Comparison of ENCODE assay signal across 17 mouse cellular contexts in genomic region chr6:92944711-92945110, GRCm38 (mm10). TPM values are rescaled to one million over a fixed set of nuclear protein-coding genes. Genes with fewer than 3 reads are reported as not detected.
A peak's percentile ranks its signal among the peaks of the same experiment; 100 is the strongest.
DNase-seq lines count a peak whose midpoint lies in the region; ATAC-seq lines count a peak whose summit lies in the region.
"Had no signal": no experiment of that assay in that cellular context is flagged by ENCODE, and none has a peak within 500 bp of the region (broad histone marks: within the 10 kb centered on the region; RNA-seq: fewer than 3 reads in every experiment).

No protein-coding gene starts in this region.

- 69% methylated on average over 7 of the region's 7 CpGs for WGBS in intestine, embryonic 15.5 days
- WGBS in intestine, embryonic 16.5 days = 70% methylated on average over 7 of the region's 7 CpGs
- 60% methylated on average over 7 of the region's 7 CpGs for WGBS in neural tube, embryonic 11.5 days

- no peak for ATAC-seq in intestine, embryonic 15.5 days
- ATAC-seq in intestine, embryonic 16.5 days = no peak
- ATAC-seq in neural tube, embryonic 11.5 days (ENCODE audit: insufficient read depth, low FRiP score, low TSS enrichment) = no peak

- no peaks in the 10 kb centered on the region for H3K9me3 ChIP-seq in intestine, embryonic 15.5 days
- H3K9me3 ChIP-seq in intestine, embryonic 16.5 days (ENCODE audit: control insufficient read depth, low read length) = peaks cover 4% of the 10 kb centered on the region; the same call in 1 of the 2 replicates
- no peaks in the 10 kb centered on the region for H3K9me3 ChIP-seq in neural tube, embryonic 11.5 days (ENCODE audit: control insufficient read depth, low read length)

- H3K27ac ChIP-seq in intestine, embryonic 15.5 days = no peak overlapping the region
- no peak overlapping the region for H3K27ac ChIP-seq in intestine, embryonic 16.5 days (ENCODE audit: low read length)
- no peak overlapping the region for H3K27ac ChIP-seq in neural tube, embryonic 11.5 days (ENCODE audit: low read depth, low read length)
- H3K27ac ChIP-seq: embryonic facial prominence, embryonic 10.5 days; hindbrain, embryonic 14.5 days; liver, embryonic 14.5 days had no signal

- H3K4me3 ChIP-seq in intestine, embryonic 15.5 days (replicated peaks) = no peak overlapping the region
- no peak overlapping the region for H3K4me3 ChIP-seq in intestine, embryonic 16.5 days (ENCODE audit: low read length)
- no peak overlapping the region for H3K4me3 ChIP-seq in neural tube, embryonic 11.5 days (ENCODE audit: low read depth, low read length)
- H3K4me3 ChIP-seq: myocyte had no signal

- H3K36me3 ChIP-seq in intestine, embryonic 15.5 days = no peaks in the 10 kb centered on the region
- H3K36me3 ChIP-seq in intestine, embryonic 16.5 days (ENCODE audit: control insufficient read depth, insufficient read depth, low read length) = no peaks in the 10 kb centered on the region
- no peaks in the 10 kb centered on the region for H3K36me3 ChIP-seq in neural tube, embryonic 11.5 days (ENCODE audit: control insufficient read depth, insufficient read depth, low read length)
- H3K36me3 ChIP-seq: embryonic facial prominence, embryonic 10.5 days; midbrain, embryonic 10.5 days had no signal

- H3K9ac ChIP-seq in intestine, embryonic 15.5 days = no peak overlapping the region
- no peak overlapping the region for H3K9ac ChIP-seq in intestine, embryonic 16.5 days (ENCODE audit: low read depth, low read length)
- H3K9ac ChIP-seq in neural tube, embryonic 11.5 days (ENCODE audit: low read length) = no peak overlapping the region
- H3K9ac ChIP-seq: liver, embryonic 14.5 days had no signal

- DNase-seq in heart, adult 11 months = peak; percentile 83
- no peak for DNase-seq in heart, adult 8-10 months (ENCODE audit: low spot score)
- no peak for DNase-seq in neural tube, embryonic 11.5 days (ENCODE audit: low spot score)
- no peak for DNase-seq in neural tube, embryonic 10.5 days (ENCODE audit: extremely low spot score, low spot score)
- DNase-seq in lung, postnatal 36 days = peak; percentile 86
- no peak for DNase-seq in left cerebral cortex, postnatal 36 days (ENCODE audit: low spot score in 2 of 2)
- DNase-seq: adrenal gland, postnatal 25 days; cerebellum, postnatal 25 days; gastrocnemius, postnatal 25 days; thymus, adult 2 months had no signal

- peak overlapping the region; percentile 90; the same call in 1 of the 2 replicates for H3K4me2 ChIP-seq in intestine, embryonic 15.5 days (replicated peaks)
- no peak overlapping the region for H3K4me2 ChIP-seq in intestine, embryonic 16.5 days (ENCODE audit: low read depth, low read length)
- H3K4me2 ChIP-seq in neural tube, embryonic 11.5 days (ENCODE audit: low read depth) = peak overlapping the region; percentile 95; the same call in 1 of the 2 replicates

- intact Hi-C loops in left cerebral cortex, postnatal 36 days (cut with DNase I) = loop anchor here (5.0 to 10.0 kb wide), 2 partner anchors 157 to 500 kb away; no protein-coding TSS in a partner anchor

- peaks cover 13% of the 10 kb centered on the region for H3K4me1 ChIP-seq in intestine, embryonic 15.5 days (replicated peaks)
- H3K4me1 ChIP-seq in intestine, embryonic 16.5 days (ENCODE audit: control insufficient read depth, insufficient read depth, low read length) = peaks cover under 1% of the 10 kb centered on the region
- H3K4me1 ChIP-seq in neural tube, embryonic 11.5 days (ENCODE audit: control insufficient read depth, insufficient read depth, low read length) = 0 out of 2 replicates have a peak, but pooled peaks cover 4% of the 10 kb centered on the region

- no peaks in the 10 kb centered on the region; the same call in 1 of the 2 replicates for H3K27me3 ChIP-seq in intestine, embryonic 15.5 days (replicated peaks)
- no peaks in the 10 kb centered on the region; the same call in 1 of the 2 replicates for H3K27me3 ChIP-seq in intestine, embryonic 16.5 days (replicated peaks; ENCODE audit: control insufficient read depth, insufficient read depth, low read length)
- peaks cover 25% of the 10 kb centered on the region for H3K27me3 ChIP-seq in neural tube, embryonic 11.5 days (ENCODE audit: control insufficient read depth, insufficient read depth, low read length)

RNA-seq across cellular contexts. Expression of gene Adamts9, which starts 1.4 kb away (rescaled TPM):
- 10 to 100 TPM in 3 of 4 experiments, 1 to 10 TPM in 1; 5.9 to 12.6 (median 11.5) TPM for total RNA-seq in heart, adult 8-10 months (2022)
- polyA plus RNA-seq in intestine, embryonic 15.5 days (2015; fragmentation: Nextera tagmentation; extraction: Ambion mirVana) = 11.2 and 17.9 TPM in 2 replicates
- polyA plus RNA-seq in intestine, embryonic 16.5 days (2015; fragmentation: Nextera tagmentation; extraction: Ambion mirVana) = 7.9 and 9.4 TPM in 2 replicates
- 1.4 and 2.2 TPM in 2 replicates for polyA plus RNA-seq in neural tube, embryonic 11.5 days (2014; fragmentation: Nextera tagmentation; extraction: Ambion mirVana)
- total RNA-seq in left cerebral cortex, postnatal 36 days (2021) = 1 to 10 TPM; 2.0 to 3.5 TPM

Comparison
In these comparisons a context has a peak if more than half of its experiments do, and no peak if none do; other contexts are left out.
1. DNase-seq: peak in heart, adult 11 months (single experiment) and lung, postnatal 36 days (single experiment); none in heart, adult 8-10 months (single experiment), neural tube, embryonic 11.5 days (single experiment), neural tube, embryonic 10.5 days (single experiment) and left cerebral cortex, postnatal 36 days (0 of 2).